Mouse (Mus musculus) neural tube, embryonic 10.5 days (tissue): ENCODE results near the gene Parp3.
"Not testable (repeated sequence)": the region's sequence is repeated elsewhere in the genome, so short reads cannot be mapped to it uniquely, and the experiment has no call there.

Experiments used
- DNase-seq: peaks from one replicate; pipeline ENCODE4 v3.0.0-alpha.2; 2017; ENCODE audit warnings: low spot score; ENCODE audit errors: extremely low spot score

The Parp3 gene

DNA sequence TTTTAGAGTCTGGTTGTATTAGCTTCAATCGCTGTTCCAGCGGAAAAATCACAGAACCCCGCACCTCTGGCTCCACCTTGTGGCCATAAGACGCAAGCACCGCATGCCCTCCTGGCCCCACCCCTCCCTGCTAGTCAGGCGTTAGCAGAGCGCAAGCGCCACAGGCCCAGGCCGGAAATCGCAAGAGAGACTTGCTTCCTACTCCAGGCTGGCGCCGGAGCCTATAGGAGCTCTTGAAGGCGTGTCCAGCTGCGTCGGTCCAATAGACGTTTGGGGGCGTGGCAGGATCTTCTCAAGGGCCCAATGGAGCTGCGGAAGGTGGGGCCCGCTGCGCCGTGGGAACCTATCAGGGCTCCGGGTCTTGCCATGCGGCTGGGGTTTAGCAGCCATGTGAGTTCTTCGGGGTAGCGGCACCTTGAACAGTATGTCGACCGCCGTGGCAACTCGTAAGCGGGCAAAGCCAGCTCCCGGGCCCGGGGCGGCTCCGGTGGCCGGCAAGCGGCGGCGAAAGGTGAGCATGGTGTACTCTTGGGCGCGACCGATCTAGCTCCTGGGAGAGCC is at the start of gene Parp3:
Gene Parp3, minus strand, starts transcription at position 26 of the 561 bp plus-strand sequence.
- DNase-seq, result peak; percentile 97

GRCm38 (mm10) chr9:106519909-106520308 is 43.2 kb upstream of the Parp3 start:
- DNase-seq, result no peak

DNA sequence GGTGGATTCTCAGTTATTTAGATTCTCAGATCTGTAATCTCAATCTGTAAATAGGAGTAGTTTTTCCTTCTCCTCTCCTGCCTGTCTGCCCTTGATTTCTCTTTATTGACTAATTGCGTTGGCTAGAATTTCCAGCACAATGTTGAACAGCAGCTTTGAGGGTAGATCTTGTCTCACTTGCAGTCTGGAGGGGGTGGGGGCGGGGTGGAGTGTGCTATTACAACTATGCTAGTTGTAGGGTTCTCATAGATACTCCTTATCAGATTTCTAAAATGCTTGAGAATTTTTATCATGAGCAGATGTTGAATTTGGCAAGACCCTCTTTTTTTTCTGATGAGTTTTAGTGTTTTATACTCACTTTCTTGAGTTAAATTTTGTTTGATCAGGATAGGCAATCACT is 42.7 kb upstream of the Parp3 start:
- DNase-seq, result no peak

- DNase-seq, result no peak
These were observed 37.5 kb upstream of the Parp3 start, which contains the start of gene Iqcf5 for GRCm38 (mm10) chr9:106514273-106514672. Iqcf5 (plus strand) TSS chr9:106514573.

- no peak for DNase-seq
These were observed 36.8 kb upstream of the Parp3 start for GRCm38 (mm10) chr9:106513566-106513965.

DNA sequence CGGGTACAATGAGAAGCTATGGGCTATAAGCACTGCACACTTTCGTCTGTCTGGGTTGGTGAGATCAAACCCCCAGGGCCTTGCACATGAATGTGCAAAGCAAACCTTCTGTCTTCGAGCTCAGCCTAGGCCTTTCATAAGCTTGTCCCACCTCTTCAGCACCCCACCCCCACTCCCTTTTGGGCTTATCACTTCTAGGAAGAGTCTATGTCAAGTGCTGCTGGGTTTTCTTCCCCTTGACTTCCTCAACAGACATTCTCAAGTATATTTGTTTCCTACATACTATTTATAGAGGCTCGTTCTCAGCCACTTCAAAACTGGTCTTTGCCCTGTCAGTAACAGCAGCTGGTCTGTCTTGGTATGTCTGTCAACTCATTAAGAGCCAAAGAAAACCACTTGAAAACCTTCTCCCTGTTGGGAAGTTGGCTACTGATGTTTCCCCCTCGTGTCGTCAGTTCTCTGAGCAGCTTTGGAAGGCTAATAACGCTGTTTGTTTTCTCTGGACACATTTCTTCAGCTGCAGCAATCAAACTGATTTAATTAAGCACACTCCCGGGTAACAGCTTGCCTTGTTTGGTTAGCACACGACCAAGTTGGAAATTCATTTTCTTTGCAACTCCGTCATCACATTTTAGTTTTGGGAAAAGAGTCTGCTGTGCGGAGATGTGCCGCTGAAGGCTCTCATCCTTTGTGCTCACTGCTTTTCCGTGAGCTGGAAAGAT is 36.1 kb upstream of the Parp3 start:
- no peak for DNase-seq

GRCm38 (mm10) chr9:106509356-106509755 is 32.6 kb upstream of the Parp3 start:
- no peak for DNase-seq

- no peak for DNase-seq
These were observed 27.5 kb upstream of the Parp3 start for GRCm38 (mm10) chr9:106504246-106504645.

DNA sequence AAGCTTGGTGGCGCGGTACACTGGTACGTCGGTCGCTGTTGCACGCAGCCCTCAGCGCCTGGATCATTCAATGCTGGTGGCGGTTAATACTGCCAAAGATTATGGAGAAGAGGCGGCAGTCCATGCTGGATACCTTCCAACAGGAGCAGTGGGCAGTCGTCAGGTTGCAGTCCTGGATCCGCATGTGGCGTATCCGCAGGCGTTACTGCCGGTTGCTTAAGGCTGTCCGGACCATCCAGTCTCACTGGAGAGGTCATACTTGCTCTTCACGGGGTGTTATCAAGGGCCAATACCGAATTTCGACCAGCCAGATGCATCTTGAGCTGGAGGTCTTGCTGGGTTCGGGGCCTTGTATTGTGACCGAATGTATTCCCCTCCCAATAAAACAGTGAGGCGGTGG is 25.1 kb upstream of the Parp3 start:
- DNase-seq, result no peak

DNA sequence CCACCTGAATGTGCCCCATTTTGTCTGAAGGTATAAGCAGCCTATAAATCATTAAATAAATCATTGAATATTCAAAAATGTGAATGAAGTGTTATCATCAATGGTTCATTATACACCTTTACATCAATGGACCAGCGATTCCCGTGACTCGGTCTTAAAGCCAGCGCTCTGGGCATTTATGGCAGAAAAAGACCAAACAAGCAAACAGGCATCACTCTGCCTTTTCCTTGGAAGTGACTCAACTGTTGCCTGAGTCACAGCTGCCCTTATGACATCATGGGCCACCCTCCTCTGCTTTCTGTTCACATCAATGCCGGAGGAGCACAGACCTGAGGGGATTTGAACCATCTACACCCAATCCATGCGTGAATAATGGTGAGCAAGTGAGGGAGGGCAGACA is 22.9 kb upstream of the Parp3 start, which contains the start of gene Iqcf1:
Gene Iqcf1, plus strand, starts transcription at position 301 of the 400 bp plus-strand sequence.
- DNase-seq, result no peak

- not testable (repeated sequence) for DNase-seq
These were observed 10.9 kb upstream of the Parp3 start for GRCm38 (mm10) chr9:106487602-106488001.

DNA sequence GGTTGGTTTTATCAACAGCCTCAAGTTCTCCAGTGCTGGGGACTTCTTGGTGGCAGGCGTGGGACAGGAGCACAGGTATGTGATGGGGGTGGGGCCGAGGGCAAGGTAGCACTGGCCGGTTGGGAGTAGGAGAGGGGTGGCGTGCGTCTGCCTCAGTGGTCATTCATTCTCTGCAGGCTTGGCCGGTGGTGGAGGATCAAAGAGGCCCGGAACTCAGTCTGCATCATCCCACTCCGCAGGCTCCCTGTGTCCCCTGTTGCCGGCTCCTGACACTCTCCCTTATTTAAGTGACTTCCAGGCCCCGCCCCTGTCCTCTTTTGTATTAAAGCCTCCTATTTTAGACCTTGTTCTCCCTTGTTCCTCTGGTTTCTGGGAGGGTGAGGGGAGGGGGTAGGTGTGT is 8.3 kb upstream of the Parp3 start:
- DNase-seq, result no peak

DNA sequence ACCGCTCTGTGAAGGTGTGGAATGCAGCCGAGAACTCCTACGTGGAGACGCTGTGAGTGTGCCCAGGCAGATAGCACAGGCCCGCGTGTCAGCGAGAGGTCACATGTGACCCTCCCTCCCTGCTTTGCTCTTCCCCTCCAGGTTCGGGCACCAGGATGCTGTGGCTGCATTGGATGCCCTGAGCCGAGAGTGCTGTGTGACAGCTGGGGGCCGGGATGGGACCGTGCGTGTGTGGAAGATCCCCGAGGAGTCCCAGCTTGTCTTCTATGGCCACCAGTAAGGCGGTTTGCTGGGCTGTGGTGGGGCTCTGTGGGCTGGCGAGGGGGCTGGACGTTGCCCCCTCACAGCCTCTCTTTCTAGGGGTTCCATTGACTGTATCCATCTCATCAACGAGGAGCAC is 6.9 kb upstream of the Parp3 start:
- DNase-seq, result no peak

- no peak for DNase-seq
These were observed 6.4 kb upstream of the Parp3 start for GRCm38 (mm10) chr9:106483136-106483535.

DNA sequence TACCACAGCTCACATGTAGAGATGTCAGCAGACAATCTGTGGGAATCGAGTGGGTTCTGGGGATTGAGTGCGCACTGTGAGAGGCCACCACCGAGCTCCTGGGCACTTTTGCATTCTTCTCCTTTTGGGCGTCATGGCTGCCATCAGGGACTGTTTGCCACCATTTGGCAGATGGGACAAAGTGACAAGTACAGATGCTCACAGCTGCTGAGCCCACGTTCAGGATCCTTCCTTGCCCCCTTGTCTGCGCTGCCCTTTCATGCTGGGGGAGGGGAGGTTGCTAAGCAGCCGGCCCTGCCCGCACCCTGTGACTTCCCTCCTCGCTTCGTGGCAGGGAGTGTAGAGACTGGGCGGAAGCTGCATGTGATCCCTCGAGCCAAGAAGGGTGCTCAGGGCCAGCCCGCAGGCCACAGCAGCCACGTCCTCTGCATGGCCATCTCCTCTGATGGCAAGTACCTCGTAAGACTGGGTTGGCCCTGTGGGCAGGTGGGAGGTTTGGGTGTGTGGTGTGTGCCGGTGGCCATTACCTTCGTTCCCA is 5.9 kb upstream of the Parp3 start:
- DNase-seq, result no peak

DNA sequence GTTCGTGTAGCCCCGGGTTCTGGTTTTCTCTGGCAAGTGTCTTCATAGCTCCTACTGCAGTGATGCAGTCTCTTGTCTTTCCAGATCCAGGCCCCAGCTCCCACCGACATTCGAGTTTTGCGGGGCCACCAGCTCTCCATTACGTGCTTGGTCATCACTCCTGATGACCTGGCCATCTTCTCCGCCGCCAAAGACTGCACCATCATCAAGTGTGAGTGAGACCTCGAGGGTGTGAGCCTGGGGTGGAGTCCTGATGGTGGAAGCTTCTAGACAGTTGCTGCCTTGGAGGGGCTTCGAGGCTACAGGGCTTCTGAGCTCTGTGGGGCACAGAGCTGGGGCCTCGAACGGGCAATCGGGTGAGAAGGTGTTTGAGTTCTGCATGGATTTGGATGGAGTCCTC is 4.9 kb upstream of the Parp3 start:
- no peak for DNase-seq

DNA sequence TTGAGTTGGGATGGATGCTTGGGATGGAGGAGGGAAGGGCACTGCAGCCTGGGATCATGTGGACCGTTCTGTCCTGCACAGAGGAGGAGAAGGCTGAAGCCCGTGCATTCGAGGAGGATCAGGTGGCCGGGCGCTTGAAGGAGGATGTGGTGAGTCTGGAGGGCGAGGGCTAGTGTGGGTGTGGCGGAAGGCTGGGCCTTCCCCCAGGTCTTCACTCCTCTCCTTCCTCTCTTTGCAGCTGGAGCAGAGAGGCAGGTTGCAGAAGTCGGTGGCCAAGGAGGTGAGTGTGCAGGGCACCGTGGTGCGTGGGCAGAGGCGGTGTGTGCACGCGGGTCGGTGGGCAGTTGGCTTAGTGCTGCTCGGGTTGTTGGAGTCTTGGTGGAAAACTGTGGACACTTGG is 4.3 kb upstream of the Parp3 start:
- no peak for DNase-seq

DNA sequence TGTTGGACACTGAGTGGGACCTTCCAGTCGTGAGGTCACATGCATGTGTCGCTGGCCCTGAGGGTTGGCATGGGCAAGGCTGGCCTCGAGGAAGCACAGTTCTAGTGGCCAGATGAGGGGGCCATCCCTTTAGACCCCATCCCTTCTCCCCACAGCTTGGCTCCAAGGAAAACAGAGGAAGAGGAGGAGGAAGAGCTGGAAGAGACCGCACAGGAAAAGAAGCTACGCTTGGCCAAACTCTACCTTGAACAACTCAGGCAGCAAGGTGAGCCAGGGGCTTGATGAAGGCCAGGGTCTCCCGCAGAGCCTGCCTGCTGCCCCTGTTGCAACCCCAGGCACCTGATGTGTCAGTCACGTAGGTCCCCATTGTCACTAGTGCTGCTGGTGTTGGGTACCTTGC is 3.8 kb upstream of the Parp3 start:
- DNase-seq, result no peak

GRCm38 (mm10) chr9:106478101-106478500 is 1.4 kb upstream of the Parp3 start:
- no peak for DNase-seq

DNA sequence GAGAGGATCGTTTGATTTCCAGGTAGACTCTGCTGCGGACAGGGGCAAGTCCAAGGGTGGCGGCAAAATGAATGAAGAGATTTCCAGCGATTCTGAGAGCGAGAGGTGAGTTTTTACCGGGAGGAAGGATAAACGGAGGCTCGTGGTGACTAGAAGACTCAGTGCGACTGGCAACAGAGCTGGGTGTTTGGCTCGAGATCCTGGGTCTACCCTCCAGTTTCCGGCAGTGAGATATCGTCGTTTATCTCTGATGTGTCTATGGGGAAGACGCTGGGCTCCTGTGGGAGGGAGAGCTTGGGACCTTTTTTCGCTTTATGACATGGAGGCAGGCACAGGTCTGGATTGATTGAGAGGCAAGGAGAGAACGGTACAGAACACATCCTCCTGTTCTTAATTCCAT is 900 bp upstream of the Parp3 start:
- DNase-seq, result no peak

- DNase-seq, result no peak
These were observed 486 bp downstream of the Parp3 start for GRCm38 (mm10) chr9:106476002-106476923.

- no peak for DNase-seq
These were observed 1.1 kb downstream of the Parp3 start, which contains the start of gene Rrp9 for GRCm38 (mm10) chr9:106475663-106476001. Rrp9 (plus strand) TSS chr9:106475963.
